17 mouse cellular contexts compared by ENCODE assay signal in the genomic region with DNA sequence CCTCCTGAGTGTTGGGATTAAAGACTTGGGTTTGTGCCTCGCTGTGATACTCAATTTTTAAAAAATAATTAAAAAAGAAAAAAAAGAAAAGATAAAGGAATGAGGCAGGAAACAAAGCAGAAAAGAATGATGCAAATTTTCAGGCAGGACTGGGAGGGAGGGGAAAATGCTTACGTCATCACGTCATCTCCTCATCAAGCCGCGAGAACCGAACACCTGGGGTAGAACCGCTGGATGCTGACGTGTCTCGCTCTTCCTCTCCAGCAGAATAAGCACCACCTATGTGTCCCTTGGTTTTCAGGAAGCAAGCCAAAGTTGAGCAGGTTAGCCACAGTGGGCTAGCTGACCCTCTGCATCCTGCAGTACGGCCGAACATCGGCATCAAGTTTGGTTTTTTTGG. TPM values are rescaled to one million over a fixed set of nuclear protein-coding genes. Genes with fewer than 3 reads are reported as not detected.
DNase-seq lines count a peak whose midpoint lies in the region.
"Had no signal": no experiment of that assay in that cellular context is flagged by ENCODE, and none has a peak within 500 bp of the region (broad histone marks: within the 10 kb centered on the region; RNA-seq: fewer than 3 reads in every experiment).

No protein-coding gene starts in this region.

- DNase-seq in cerebellum, adult 11-12 months: peak; percentile 20
- DNase-seq in cerebellum, adult 11 months: no peak
- DNase-seq in ES-CJ7 (ENCODE audit: low read depth, low spot score): peak; percentile 88
- DNase-seq in WW6 (ENCODE audit: low read depth, low spot score): peak; percentile 60
- no peak for DNase-seq in urinary bladder, postnatal 36 days (ENCODE audit: low spot score in 2 of 2)
- DNase-seq in spleen, postnatal 4 days (ENCODE audit: low spot score in 2 of 2): no peak
- no peak for DNase-seq in adrenal gland, postnatal 25 days
- DNase-seq: adrenal gland, postnatal 10 days; cerebellum, adult 18-20 months; cerebellum, adult 9-10 months; cerebellum, postnatal 14 days; gastrocnemius, adult 2 months; gastrocnemius, postnatal 14 days; heart, adult 18-20 months; heart, postnatal 10 days; heart, postnatal 36 days had no signal

RNA-seq across cellular contexts. Expression of gene Cfdp1, which starts 1.9 kb away (rescaled TPM):
- 80.4 and 85.9 TPM in 2 replicates for total RNA-seq in adrenal gland, postnatal 25 days (2021)

RNA-seq across cellular contexts. Expression of gene Tmem170, which starts 20.6 kb away (rescaled TPM):
- 7.0 and 7.6 TPM in 2 replicates for total RNA-seq in adrenal gland, postnatal 25 days (2021)

RNA-seq across cellular contexts. Expression of gene Chst5, which starts 54.3 kb away (rescaled TPM):
- total RNA-seq in adrenal gland, postnatal 25 days (2021): not detected in 2 replicates
- total RNA-seq: adrenal gland, adult 18-20 months; heart, adult 18-20 months; heart, postnatal 10 days; heart, postnatal 36 days had no signal

Comparison
In these comparisons a context has a peak if more than half of its experiments do, and no peak if none do; other contexts are left out.
1. DNase-seq: peak in cerebellum, adult 11-12 months (single experiment), ES-CJ7 (single experiment) and WW6 (single experiment); none in cerebellum, adult 11 months (single experiment), urinary bladder, postnatal 36 days (0 of 2), spleen, postnatal 4 days (0 of 2) and adrenal gland, postnatal 25 days (single experiment).